Mouse (Mus musculus): ENCODE results near the gene Ccr8.

Ccr8 gene

GRCm38 (mm10) chr9:120091696-120092238 is at the start of gene Ccr8:
Gene Ccr8 (plus strand): TSS chr9:120092114.
- no peak for DNase-seq (ENCODE audit: low read depth, low spot score)

GRCm38 (mm10) chr9:120043115-120043514 is 48.8 kb upstream of the Ccr8 start:
- no peak for DNase-seq (ENCODE audit: low read depth, low spot score)

DNA sequence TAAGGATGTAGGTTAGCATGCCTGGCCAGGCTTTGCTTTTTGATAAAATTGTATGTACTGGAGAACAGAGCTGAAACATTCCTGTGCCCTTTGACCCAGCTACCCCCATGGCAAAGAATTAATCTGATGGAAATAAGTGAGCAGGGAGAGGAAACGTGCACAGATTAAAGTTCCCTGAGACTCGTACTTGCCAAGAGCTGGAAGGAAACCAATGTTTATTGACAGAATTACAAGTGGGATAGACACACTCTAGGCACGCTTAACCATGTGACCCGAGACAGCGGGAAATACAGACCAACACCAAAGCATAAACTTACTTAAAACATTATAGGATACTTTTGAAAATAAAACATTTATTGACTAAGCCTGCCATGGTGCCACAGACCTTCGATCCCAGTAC is 43.4 kb upstream of the Ccr8 start:
- no peak for DNase-seq (ENCODE audit: low read depth, low spot score)

GRCm38 (mm10) chr9:120049407-120049806 is 42.5 kb upstream of the Ccr8 start:
- no peak for DNase-seq (ENCODE audit: low read depth, low spot score)

- no peak for DNase-seq (ENCODE audit: low read depth, low spot score)
These were observed 37.2 kb upstream of the Ccr8 start for GRCm38 (mm10) chr9:120054545-120055277.

GRCm38 (mm10) chr9:120056201-120056600 is 35.7 kb upstream of the Ccr8 start:
- no peak for DNase-seq (ENCODE audit: low read depth, low spot score)

DNA sequence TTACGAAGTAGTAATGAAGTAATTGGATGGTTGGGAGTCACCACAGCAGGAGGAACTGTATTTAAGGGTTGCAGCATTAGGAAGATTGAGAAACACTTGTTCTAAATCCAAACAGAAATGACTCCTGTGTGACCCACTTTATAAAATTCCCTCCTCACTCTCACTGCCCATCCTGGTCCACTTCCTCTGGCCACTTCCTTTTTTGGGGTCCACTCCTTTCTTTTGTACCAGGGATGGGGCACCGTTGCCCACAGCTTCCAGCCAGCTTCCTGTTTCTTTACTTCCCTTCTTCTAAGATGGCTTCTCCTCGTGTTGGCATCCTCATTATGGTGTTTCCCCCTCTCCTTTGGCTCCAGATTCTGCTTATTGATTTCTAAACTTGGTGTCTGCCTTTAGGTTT is 33.2 kb upstream of the Ccr8 start:
- no peak for DNase-seq (ENCODE audit: low read depth, low spot score)

- no peak for DNase-seq (ENCODE audit: low read depth, low spot score)
These were observed 27.6 kb upstream of the Ccr8 start for GRCm38 (mm10) chr9:120064317-120064716.

- no peak for DNase-seq (ENCODE audit: low read depth, low spot score)
These were observed 24.3 kb upstream of the Ccr8 start for GRCm38 (mm10) chr9:120067609-120068008.

GRCm38 (mm10) chr9:120068047-120068446 is 23.9 kb upstream of the Ccr8 start:
- DNase-seq (ENCODE audit: low read depth, low spot score), result no peak

- no peak for DNase-seq (ENCODE audit: low read depth, low spot score)
These were observed 22.1 kb upstream of the Ccr8 start, which contains the start of gene Cx3cr1 for GRCm38 (mm10) chr9:120069779-120070178. Gene Cx3cr1 (minus strand): TSS chr9:120069879.

GRCm38 (mm10) chr9:120071251-120071650 is 20.7 kb upstream of the Ccr8 start:
- no peak for DNase-seq (ENCODE audit: low read depth, low spot score)

GRCm38 (mm10) chr9:120073169-120073568 is 18.7 kb upstream of the Ccr8 start:
- peak; percentile 62 for DNase-seq (ENCODE audit: low read depth, low spot score)

DNA sequence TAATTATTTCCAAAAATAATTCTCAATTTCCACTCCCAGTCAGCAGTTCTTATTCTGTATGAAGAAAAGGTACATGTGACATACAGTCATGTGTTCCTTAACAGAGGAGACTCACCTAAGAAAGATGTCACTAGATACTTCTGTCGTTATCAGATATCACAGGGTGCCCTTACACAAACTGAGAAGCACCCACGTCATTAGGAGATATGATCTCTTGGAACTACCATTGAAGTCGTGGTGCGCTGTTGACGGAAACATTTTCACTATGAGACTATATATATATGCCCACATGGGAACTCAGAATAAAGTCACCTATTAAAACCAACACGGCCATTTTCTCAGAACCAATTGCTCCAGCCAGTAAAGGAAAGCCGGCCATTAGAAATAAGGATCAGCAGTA is 17.4 kb upstream of the Ccr8 start:
- DNase-seq (ENCODE audit: low read depth, low spot score), result no peak

- DNase-seq (ENCODE audit: low read depth, low spot score), result no peak
These were observed 13.7 kb upstream of the Ccr8 start for GRCm38 (mm10) chr9:120078241-120078640.

DNA sequence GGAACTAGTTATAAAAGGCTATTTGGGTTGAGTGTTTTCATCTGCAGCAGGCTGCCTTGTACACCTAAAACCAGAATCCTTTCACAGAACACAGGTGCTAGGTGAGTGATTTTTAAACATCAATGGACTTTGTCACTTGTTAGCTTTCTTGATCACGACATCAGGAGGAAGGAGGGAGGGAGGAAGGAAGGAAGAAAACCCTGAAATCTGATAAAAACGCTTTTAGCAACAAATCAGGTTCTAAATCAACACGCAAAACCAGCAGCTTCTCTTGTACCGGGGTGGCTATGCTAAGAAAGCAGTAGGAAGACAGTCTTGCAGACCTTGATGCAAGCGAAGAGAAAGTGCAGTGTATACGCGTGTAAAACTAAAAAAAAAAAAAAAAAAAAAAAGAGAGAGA is 12.0 kb upstream of the Ccr8 start:
- DNase-seq (ENCODE audit: low read depth, low spot score), result no peak

DNA sequence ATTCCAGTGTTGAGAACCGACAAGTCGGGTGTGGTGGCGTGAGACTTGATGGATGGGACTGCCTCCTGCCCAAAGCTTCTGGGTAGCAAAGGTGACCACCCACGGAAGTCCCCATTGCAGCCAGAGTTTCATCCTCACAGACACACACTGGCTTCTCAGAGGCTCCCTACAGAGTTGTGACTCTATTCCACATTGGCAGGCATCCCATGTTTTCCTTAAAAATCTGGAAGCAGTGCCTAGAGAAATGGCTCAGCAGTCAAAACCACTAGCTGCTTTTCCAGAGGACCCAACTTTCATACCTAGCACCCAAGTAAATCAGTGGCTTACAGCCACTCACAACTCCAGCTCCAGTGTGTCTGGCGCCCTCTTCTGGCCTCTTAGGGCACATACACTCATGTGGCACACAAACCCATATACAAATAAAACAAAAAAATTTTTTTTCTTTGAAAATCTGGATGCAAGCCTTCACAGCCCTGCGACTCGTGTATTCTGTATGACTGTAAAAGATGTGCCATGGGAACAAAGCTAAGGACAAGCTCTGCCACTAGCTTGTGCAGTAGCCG is 11.3 kb upstream of the Ccr8 start:
- no peak for DNase-seq (ENCODE audit: low read depth, low spot score)

DNA sequence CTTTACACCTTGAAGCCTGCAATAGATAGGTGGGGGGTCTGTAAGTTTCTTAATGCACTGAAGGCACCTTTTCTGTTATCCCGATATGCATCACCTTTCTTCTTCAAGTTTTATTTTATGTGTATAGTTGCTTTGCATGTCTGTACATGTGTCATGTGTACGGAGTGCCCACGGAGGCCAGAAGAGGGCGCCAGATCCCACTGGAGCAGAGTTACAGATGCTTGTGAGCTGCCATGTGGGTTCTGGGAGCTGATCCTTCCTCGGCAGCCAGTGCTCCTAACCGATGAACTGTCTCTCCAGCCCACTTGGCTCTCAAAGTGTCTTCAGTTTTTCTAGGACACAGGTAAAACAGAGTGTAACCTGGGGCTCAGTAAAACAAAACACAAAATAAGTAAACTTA is 10.7 kb upstream of the Ccr8 start:
- no peak for DNase-seq (ENCODE audit: low read depth, low spot score)

DNA sequence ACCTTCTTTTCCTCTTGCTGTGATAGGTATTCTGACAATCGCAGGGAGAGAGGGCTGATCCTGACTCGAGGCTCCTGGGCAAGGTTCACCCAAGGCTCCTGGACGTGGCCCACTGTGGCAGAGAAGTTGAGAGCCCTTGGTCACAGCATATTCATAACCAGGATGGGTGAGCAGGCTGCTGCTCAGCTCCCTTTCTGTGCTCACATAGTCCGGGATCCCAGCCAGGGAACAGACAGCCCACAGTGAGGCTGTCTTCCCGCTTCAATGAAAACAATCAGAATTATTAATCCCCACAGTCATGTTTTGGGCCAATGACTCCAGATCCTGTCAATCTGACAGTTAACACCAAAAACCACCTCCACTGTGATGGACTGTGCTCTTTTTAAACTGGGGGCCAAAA is 9.9 kb upstream of the Ccr8 start:
- DNase-seq (ENCODE audit: low read depth, low spot score), result no peak

DNA sequence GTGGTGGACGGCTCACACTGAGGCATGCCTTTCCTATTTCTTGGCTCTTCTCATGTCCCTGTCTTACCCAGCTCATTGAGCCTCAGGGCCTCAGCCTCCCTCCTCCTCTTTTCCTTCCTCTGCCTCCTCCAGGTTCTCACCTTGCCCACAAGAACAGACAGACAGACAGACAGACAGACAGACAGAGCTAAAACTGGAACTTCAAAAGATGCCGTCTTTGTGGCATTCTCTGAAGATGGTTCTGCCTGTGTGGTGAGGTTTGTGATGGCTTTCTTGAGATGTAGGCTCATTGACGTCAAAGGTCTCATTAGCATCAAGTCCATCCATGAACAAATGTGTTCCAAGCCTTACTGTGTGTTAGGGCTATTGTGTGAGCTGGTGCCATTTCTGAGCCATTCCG is 9.2 kb upstream of the Ccr8 start:
- no peak for DNase-seq (ENCODE audit: low read depth, low spot score)

DNA sequence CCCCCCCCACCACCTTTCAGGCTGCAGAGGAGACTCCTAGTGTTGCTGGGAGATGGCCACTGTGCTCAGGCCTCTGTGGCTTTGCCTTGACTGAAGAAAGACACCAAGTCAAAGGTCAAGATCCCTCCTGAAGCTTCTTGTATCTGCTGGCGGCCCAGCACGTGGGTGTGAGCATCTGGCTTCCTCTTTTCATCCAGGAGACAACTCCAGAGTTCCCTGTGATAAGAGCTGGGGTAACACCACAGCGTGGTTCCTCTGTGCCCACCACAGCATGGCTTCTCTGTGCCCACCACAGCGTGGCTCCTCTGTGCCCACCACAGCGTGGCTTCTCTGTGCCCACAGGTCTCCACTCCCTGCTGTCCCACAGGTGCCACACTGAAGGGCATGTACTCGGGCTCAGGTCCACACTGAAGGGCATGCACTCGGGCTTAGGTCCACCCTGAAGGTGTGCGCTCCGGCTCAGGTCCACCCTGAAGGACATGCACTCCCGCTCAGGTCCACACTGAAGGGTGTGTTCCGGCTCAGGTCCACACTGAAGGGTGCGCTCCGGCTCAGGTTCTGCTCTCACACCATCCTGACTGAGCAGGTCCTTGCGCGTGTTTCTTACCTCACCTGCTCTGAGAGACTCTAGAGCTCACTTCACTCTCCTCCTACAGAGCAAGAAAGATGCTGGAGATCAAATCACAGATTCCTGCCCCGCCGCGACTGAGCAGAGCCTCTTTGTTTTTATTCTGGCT is 8.6 kb upstream of the Ccr8 start:
- no peak for DNase-seq (ENCODE audit: low read depth, low spot score)

DNA sequence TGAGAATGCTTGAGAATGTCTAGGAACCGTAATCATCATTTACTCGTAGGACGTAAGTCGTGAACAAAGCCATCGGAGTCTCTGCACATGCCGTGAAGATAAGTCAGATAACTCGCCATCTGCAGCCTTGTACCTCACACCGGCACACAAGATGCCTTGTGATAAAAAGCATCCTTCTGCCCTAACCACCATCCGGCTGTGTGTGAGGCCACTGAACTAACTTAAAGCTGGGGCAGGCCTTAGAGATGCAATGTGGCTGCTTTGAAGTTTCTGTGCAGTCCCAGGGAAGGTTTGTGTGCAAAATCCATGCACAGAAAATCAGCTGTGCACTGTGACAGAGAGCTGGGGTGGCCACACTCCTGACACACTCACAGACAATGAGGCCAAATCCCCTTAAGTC is 7.5 kb upstream of the Ccr8 start:
- DNase-seq (ENCODE audit: low read depth, low spot score), result no peak

DNA sequence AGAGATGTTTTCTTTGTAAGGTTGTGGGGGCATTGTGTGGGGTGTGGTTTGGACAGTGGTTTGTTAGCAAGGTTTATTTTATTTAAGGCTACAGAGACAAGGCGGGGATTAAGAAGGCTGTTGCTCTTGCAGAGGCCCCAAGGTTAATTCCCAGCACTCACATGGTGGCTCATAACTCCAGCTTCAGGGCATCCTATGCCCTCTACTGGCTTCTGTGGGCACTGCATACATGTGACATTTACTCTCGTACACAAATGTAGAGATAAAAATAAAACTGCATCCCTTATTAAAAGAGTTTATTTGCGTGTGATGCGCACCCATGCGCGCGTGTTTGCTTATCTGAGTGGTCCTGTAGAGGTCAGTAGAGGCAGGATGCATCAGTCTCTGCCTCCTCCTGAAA is 2.8 kb upstream of the Ccr8 start:
- no peak for DNase-seq (ENCODE audit: low read depth, low spot score)

Data from retina, postnatal 7 days (tissue).